Mouse (Mus musculus): Measurements from ENCODE around the gene Ttll6.

The Ttll6 gene

GRCm38 (mm10) chr11:96194961-96195640, 61.5 kb downstream of the Ttll6 start:
- no peak for DNase-seq (ENCODE audit: low spot score in 2 of 2)

- DNase-seq (ENCODE audit: low spot score in 2 of 2) = no peak
These were observed 62.2 kb downstream of the Ttll6 start for GRCm38 (mm10) chr11:96195769-96196280.

- no peak for DNase-seq (ENCODE audit: low spot score in 2 of 2)
These were observed 65.1 kb downstream of the Ttll6 start for GRCm38 (mm10) chr11:96198642-96199041.

- no peak for DNase-seq (ENCODE audit: low spot score in 2 of 2)
These were observed 65.8 kb downstream of the Ttll6 start for GRCm38 (mm10) chr11:96199181-96200086.

GRCm38 (mm10) chr11:96200183-96200655, 66.6 kb downstream of the Ttll6 start:
- DNase-seq (ENCODE audit: low spot score in 2 of 2) = no peak

GRCm38 (mm10) chr11:96201741-96202140, 68.2 kb downstream of the Ttll6 start:
- DNase-seq (ENCODE audit: low spot score in 2 of 2) = no peak

GRCm38 (mm10) chr11:96202401-96203081, 69.0 kb downstream of the Ttll6 start:
- no peak for DNase-seq (ENCODE audit: low spot score in 2 of 2)

GRCm38 (mm10) chr11:96203182-96203788, 69.7 kb downstream of the Ttll6 start:
- DNase-seq (ENCODE audit: low spot score in 2 of 2) = no peak

GRCm38 (mm10) chr11:96203789-96204186, 70.2 kb downstream of the Ttll6 start:
- DNase-seq (ENCODE audit: low spot score in 2 of 2) = no peak

GRCm38 (mm10) chr11:96204351-96204750, 70.8 kb downstream of the Ttll6 start:
- DNase-seq (ENCODE audit: low spot score in 2 of 2) = no peak

GRCm38 (mm10) chr11:96205426-96206131, 72.0 kb downstream of the Ttll6 start:
- DNase-seq (ENCODE audit: low spot score in 2 of 2) = no peak
